Mouse (Mus musculus) heart, postnatal 0 days (tissue): ENCODE measurements around the gene Gipc1.

Experiments
- CTCF ChIP-seq: IDR thresholded peaks from 2 replicates; pipeline ENCODE4 v1.5.1; 2016; ENCODE audit warnings: antibody characterized with exemption, control low read depth, low read depth
- EP300 ChIP-seq: IDR thresholded peaks from 2 replicates; pipeline ENCODE4 v1.6.1; 2016; ENCODE audit warnings: antibody characterized with exemption, low read depth

DNA sequence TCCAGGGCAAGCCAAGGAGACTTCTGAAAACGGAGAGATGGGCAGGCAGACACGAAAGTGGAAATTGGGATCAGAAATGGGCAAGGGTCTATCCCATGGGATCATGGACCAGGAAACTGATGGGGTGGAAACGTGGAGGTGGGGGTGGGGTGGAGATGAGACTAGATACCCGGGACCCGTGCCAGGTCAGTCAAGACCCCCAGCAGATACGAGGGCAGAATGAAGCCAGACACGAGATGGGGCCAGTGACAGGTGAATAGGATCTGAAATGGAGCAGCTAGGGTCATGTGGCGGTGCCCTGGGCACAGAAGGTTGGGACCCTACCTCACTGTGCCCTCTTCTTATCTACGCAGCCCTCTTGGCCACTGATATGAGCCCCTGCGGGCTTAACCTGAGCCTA lies 15.0 kb downstream of the Gipc1 start:
- TF ChIP-seq EP300, result no peak
- TF ChIP-seq CTCF, result no peak
